Mouse (Mus musculus): ENCODE results near the gene Prkn. TPM values are rescaled to one million over a fixed set of nuclear protein-coding genes. Genes with fewer than 3 reads are reported as not detected.

Gene Prkn
- polyA plus RNA-seq, 1 experiment: 1.3 TPM

DNA sequence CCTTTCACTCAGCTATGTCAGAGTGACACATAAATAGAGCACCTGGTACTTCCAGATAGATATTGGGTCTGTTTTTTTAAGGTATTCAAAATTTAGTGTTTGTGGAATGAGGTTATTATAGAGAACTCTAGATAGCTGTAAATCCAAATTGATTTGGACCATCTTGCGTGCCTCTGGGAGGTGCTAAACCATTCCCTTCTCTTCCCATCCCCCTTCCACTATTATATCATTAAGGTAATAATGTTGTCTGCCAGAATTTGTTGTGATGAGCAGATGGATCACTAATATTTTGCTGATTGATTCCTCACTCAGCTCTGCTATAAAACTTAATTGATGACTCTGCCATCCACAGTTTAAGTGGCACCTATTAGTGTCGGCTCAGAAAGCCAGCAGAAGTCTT lies 625.9 kb downstream of the Prkn start:
- TF ChIP-seq GATA1 (IDR thresholded peaks at IDR 0.05; ENCODE audit: low read length): no peak

GRCm38 (mm10) chr17:11468624-11469023 lies 628.4 kb downstream of the Prkn start:
- TF ChIP-seq GATA1 (IDR thresholded peaks at IDR 0.05; ENCODE audit: low read length): no peak

DNA sequence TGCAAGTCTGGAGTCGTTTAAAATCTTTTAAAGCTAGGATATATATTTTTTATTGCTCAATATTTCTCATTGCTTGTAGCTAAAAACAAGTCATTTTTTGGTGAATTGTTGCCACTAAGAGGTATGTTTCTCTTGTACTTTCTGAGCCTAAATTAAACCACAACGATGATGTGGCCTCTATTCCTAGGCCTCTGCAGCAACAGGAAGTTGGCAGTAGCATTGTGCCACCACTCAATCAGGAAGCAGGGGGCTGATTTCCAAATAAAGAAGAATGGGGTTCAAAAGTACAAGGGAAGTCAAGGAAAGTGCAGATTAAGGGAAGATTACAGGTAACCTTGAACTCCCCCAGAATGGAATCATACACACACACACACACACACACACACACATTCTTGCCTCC lies 642.8 kb downstream of the Prkn start:
- no peak for TF ChIP-seq GATA1 (IDR thresholded peaks at IDR 0.05; ENCODE audit: low read length)

GRCm38 (mm10) chr17:11490051-11490450 lies 649.9 kb downstream of the Prkn start:
- TF ChIP-seq GATA1 (IDR thresholded peaks at IDR 0.05; ENCODE audit: low read length): no peak

DNA sequence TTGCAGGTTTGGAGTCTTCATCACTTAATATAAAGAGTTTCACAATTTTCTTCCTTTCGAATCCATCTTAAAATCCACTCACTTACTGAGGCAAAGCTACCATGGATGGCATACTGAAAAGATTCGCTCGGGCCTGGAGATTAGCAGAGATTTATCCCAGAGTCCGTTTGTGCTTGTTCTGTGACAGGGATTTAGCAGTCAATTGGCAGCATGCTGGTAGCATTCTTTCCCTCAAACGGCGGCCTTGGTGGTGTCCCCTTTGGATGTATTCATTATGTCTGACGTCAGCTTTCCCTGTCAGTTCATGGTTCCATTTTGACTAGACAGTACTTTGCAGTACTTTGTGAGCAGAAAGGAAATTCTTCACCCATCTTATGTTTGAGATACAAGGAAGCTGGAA lies 662.4 kb downstream of the Prkn start:
- no peak for TF ChIP-seq GATA1 (IDR thresholded peaks at IDR 0.05; ENCODE audit: low read length)

DNA sequence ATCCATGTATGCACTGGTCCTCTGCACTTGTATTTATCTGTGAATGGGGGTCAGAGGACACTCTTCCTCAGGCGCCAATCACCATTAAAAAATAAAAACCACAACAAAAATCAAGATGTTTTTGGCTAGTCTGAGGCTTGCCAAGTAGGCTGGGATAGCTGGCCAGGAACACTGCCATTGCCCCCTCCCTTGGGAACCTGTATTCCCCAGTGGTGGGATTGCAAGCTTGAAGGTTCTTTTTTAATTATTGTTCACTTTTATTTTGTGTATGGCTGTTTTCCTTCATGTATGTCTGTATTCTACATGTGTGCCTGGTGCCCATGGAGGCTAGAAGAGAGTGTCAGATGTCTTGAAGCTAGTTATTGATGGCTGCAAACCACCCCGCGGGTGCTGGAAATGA lies 664.3 kb downstream of the Prkn start:
- no peak for TF ChIP-seq GATA1 (IDR thresholded peaks at IDR 0.05; ENCODE audit: low read length)

GRCm38 (mm10) chr17:11507082-11507481 lies 666.9 kb downstream of the Prkn start:
- no peak for TF ChIP-seq GATA1 (IDR thresholded peaks at IDR 0.05; ENCODE audit: low read length)

- TF ChIP-seq GATA1 (IDR thresholded peaks at IDR 0.05; ENCODE audit: low read length): no peak
These were observed 669.9 kb downstream of the Prkn start for GRCm38 (mm10) chr17:11510081-11510480.

- TF ChIP-seq GATA1 (IDR thresholded peaks at IDR 0.05; ENCODE audit: low read length): no peak
These were observed 674.0 kb downstream of the Prkn start for GRCm38 (mm10) chr17:11514032-11514761.

- TF ChIP-seq GATA1 (IDR thresholded peaks at IDR 0.05; ENCODE audit: low read length): no peak
These were observed 675.4 kb downstream of the Prkn start for GRCm38 (mm10) chr17:11515619-11516018.

DNA sequence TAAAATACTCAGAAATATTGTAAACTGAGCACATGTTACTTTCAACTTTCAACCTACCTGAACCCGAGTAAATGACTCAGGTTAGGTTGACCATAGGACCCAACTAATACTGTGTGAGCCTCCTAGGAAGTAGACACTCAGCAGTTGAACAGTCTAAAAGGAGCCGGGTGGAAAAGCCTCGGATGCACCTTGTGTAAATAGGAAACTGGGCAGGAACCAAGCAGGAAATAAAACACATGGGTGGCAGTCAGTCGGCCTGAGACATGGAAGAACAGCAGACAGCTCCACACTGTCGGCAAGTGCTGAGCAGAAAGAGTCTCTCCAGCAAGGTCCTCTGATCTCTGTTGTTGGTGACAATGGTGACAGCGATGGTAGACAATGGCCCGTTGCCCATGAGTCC lies 676.0 kb downstream of the Prkn start:
- no peak for TF ChIP-seq GATA1 (IDR thresholded peaks at IDR 0.05; ENCODE audit: low read length)

DNA sequence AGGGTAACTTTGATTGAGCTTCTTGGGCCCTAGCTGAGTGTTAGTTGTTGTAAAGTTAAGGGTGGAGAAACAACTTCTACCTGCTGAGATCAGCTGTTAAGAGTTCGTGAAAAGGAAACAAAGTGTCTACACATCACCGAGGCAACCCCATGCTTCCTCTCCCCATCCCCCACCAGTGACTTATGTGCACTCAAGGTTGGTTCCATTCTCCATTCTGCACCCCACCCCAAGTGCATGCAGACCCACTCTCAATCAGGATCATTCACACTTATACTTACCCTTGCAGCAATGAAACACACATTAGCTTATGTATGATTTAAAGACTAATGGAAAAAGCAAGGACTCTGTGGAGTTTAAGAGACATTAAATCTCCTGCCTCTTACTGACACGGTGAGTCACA lies 691.9 kb downstream of the Prkn start:
- no peak for TF ChIP-seq GATA1 (IDR thresholded peaks at IDR 0.05; ENCODE audit: low read length)

GRCm38 (mm10) chr17:11532748-11533147 lies 692.6 kb downstream of the Prkn start:
- no peak for TF ChIP-seq GATA1 (IDR thresholded peaks at IDR 0.05; ENCODE audit: low read length)

GRCm38 (mm10) chr17:11533835-11534234 lies 693.7 kb downstream of the Prkn start:
- no peak for TF ChIP-seq GATA1 (IDR thresholded peaks at IDR 0.05; ENCODE audit: low read length)

DNA sequence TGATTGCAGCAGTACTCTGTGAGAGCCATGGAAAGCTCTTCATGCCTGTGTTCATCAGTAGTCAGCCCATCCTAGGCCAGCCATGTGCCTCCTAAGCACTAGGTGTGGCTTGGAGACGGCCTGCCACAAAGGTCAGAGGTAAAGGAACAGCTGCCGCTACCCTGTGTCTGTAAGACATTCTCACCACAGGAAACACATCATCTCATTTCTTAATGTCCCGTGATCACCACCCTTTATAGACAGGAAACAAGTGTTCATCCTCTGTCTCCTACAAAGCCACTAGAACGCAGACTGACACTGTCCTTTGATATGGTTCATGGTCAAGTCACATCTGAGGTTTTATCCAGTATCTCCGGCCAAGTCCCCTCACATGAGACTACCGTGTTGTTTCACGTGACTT lies 698.6 kb downstream of the Prkn start:
- no peak for TF ChIP-seq GATA1 (IDR thresholded peaks at IDR 0.05; ENCODE audit: low read length)

DNA sequence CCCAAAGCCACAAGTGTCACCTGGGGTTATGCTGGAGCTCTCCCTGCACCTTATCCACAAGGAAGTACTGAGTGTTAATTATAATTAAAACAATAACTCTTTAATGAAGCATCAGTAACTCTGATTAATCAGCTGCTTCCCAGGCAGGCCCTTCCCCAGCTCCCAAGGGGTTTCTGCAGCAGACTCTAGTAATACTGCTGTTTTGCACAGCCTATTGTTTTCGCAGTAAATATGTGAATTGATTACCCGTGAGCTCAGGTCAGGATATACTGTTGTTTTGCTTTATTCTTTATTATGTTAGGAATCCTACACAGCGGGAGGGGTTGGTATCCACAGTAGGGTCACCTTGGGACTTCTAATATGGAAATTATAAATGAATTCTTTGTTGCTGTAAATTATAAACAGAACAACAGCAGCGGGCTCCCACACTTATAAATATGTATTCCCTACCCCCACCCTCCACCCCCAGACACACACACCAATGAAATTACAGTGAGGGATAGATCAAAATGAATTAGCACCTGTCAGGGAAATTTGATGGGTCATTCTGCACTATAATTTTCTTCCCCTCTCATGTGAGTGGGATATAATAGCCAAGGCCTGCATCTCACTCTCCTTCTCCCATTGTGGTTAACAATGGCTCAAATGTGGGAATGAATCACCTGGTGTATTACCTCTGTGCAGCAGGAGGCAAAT lies 701.9 kb downstream of the Prkn start:
- TF ChIP-seq GATA1 (IDR thresholded peaks at IDR 0.05; ENCODE audit: low read length): no peak

- TF ChIP-seq GATA1 (IDR thresholded peaks at IDR 0.05; ENCODE audit: low read length): no peak
These were observed 710.4 kb downstream of the Prkn start for GRCm38 (mm10) chr17:11550562-11550961.
